Mouse (Mus musculus): ENCODE measurements at regions not wholly inside any gene's neighbourhood (a gene's known extent, or its start where the extent isn't known, plus 50 kb on each side); places are given as distances from the start of the nearest gene placed in this dataset.

DNA sequence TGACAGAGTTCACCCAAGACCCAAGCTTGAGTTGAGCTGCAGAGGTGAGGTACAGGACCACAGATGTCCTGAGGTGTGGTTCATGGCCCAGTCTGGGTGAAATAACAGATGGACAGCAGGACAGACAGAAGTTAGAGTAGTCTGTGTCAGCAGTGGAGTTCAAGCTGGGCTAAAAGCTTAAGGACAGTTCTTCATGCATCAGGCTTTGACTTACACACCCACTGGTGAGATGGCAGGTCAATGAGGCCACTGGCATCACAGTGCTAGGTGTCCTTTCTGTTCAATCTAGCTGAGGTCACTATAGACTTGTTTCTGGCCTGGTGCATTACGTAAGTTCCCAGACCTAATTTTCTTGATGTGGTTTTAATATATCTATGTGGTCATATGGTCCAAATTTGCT, 238.9 kb upstream of the Dab2 start:
- no peak for TF ChIP-seq CTCF (IDR thresholded peaks at IDR 0.05; ENCODE audit: low read depth)
- no peak for TF ChIP-seq EP300 (IDR thresholded peaks at IDR 0.05; ENCODE audit: low read depth)

Measured in liver, postnatal 0 days (tissue).